In genomic region chr6:4163733-4164132, GRCm38 (mm10) we compare ENCODE assay signal across 26 mouse cellular contexts.
DNase-seq lines count a peak whose midpoint lies in the region; ATAC-seq and TF ChIP-seq lines count a peak whose summit lies in the region.
"Had no signal": no experiment of that assay in that cellular context is flagged by ENCODE, and none has a peak within 500 bp of the region (broad histone marks: within the 10 kb centered on the region; RNA-seq: fewer than 3 reads in every experiment).

No protein-coding gene starts in this region.

- in situ Hi-C loops in CH12.LX (cut with MboI; ENCODE audit: low pct_ligation_motif_present, low pct_unique_long_range_greater_than_20kb, low sequenced_read_pairs) = no loop called here

- peak overlapping the region; percentile 3; the same call in 1 of the 2 replicates for H3K4me2 ChIP-seq in CH12.LX (ENCODE audit: insufficient read depth, low read depth, poor library complexity, severe bottlenecking)
- no peak overlapping the region for H3K4me2 ChIP-seq in forebrain, embryonic 15.5 days (replicated peaks)
- H3K4me2 ChIP-seq: forebrain, embryonic 13.5 days; heart, embryonic 13.5 days; hindbrain, embryonic 13.5 days; intestine, embryonic 15.5 days had no signal

- no peaks in the 10 kb centered on the region for H3K79me2 ChIP-seq in CH12.LX (replicated peaks; ENCODE audit: control insufficient read depth, extremely low read depth, insufficient read depth, poor library complexity, severe bottlenecking)

- no peak overlapping the region for H3K9ac ChIP-seq in CH12.LX (ENCODE audit: insufficient read depth, low read depth)
- H3K9ac ChIP-seq in forebrain, embryonic 15.5 days (replicated peaks) = no peak overlapping the region
- H3K9ac ChIP-seq: forebrain, embryonic 13.5 days; forebrain, postnatal 0 days; heart, embryonic 13.5 days; hindbrain, embryonic 13.5 days; intestine, embryonic 15.5 days had no signal

- H3K36me3 ChIP-seq in CH12.LX (replicated peaks in 1 of 2; ENCODE audit: control insufficient read depth in 1 of 2, insufficient read depth in 1 of 2, low read length in 1 of 2) = no peaks in the 10 kb centered on the region
- H3K36me3 ChIP-seq in heart, embryonic 10.5 days = no peaks in the 10 kb centered on the region
- H3K36me3 ChIP-seq in forebrain, embryonic 15.5 days = no peaks in the 10 kb centered on the region
- H3K36me3 ChIP-seq: forebrain, embryonic 10.5 days; G1E; heart, embryonic 13.5 days; hindbrain, embryonic 10.5 days; hindbrain, embryonic 13.5 days; intestine, embryonic 15.5 days had no signal

- no peak for TF ChIP-seq EP300 in CH12.LX (IDR thresholded peaks at IDR 0.05; ENCODE audit: low read length)

- peaks cover 4 to 6% of the 10 kb centered on the region in 2 experiments for H3K4me1 ChIP-seq in CH12.LX (ENCODE audit: control insufficient read depth in 1 of 2, insufficient read depth in 2 of 2)
- H3K4me1 ChIP-seq in heart, embryonic 10.5 days = no peaks in the 10 kb centered on the region
- no peaks in the 10 kb centered on the region for H3K4me1 ChIP-seq in forebrain, embryonic 15.5 days
- H3K4me1 ChIP-seq: forebrain, embryonic 10.5 days; heart, embryonic 13.5 days; hindbrain, embryonic 10.5 days; hindbrain, embryonic 13.5 days; intestine, embryonic 15.5 days had no signal

- no peaks in the 10 kb centered on the region for H3K9me3 ChIP-seq in CH12.LX (replicated peaks; ENCODE audit: low read length)
- no peaks in the 10 kb centered on the region for H3K9me3 ChIP-seq in heart, embryonic 10.5 days
- H3K9me3 ChIP-seq in forebrain, embryonic 15.5 days = no peaks in the 10 kb centered on the region
- H3K9me3 ChIP-seq: forebrain, embryonic 10.5 days; forebrain, embryonic 13.5 days; G1E; heart, embryonic 13.5 days; hindbrain, embryonic 13.5 days; intestine, embryonic 15.5 days had no signal

- H3K27ac ChIP-seq in CH12.LX (ENCODE audit: insufficient read depth, low read depth) = no peak overlapping the region
- no peak overlapping the region for H3K27ac ChIP-seq in heart, embryonic 10.5 days
- no peak overlapping the region for H3K27ac ChIP-seq in forebrain, embryonic 15.5 days (replicated peaks)
- H3K27ac ChIP-seq: forebrain, embryonic 10.5 days; forebrain, embryonic 13.5 days; gastrocnemius, adult 2 months; heart, embryonic 13.5 days; hindbrain, embryonic 10.5 days; hindbrain, embryonic 13.5 days; intestine, embryonic 15.5 days had no signal

- no peaks in the 10 kb centered on the region for H3K27me3 ChIP-seq in CH12.LX (replicated peaks)
- H3K27me3 ChIP-seq in heart, embryonic 10.5 days (ENCODE audit: insufficient read depth, poor library complexity, severe bottlenecking) = no peaks in the 10 kb centered on the region
- H3K27me3 ChIP-seq in forebrain, embryonic 15.5 days = no peaks in the 10 kb centered on the region
- H3K27me3 ChIP-seq: forebrain, embryonic 13.5 days; heart, embryonic 13.5 days; hindbrain, embryonic 13.5 days; intestine, embryonic 15.5 days had no signal

- WGBS in heart, embryonic 10.5 days = 37% methylated on average over 1 of the region's 1 CpGs
- WGBS in forebrain, embryonic 15.5 days = 69% methylated on average over 1 of the region's 1 CpGs

- TF ChIP-seq POLR2A in CH12.LX (IDR thresholded peaks at IDR 0.05; ENCODE audit: low read depth, low read length) = no peak

- peak; percentile 30 for ATAC-seq in megakaryocyte, adult 5-6 weeks (ENCODE audit: poor library complexity, severe bottlenecking)
- no peak for ATAC-seq in forebrain, embryonic 15.5 days (replicated peaks)
- ATAC-seq: forebrain, embryonic 13.5 days; forebrain, postnatal 0 days; hindbrain, embryonic 16.5 days; intestine, embryonic 15.5 days had no signal

- H3K4me3 ChIP-seq in CH12.LX (replicated peaks in 1 of 3; ENCODE audit: low read depth in 2 of 3, low read length in 2 of 3, poor library complexity in 1 of 3) = no peak overlapping the region
- H3K4me3 ChIP-seq in heart, embryonic 10.5 days = no peak overlapping the region
- H3K4me3 ChIP-seq in forebrain, embryonic 15.5 days = no peak overlapping the region
- H3K4me3 ChIP-seq: forebrain, embryonic 10.5 days; forebrain, embryonic 13.5 days; gastrocnemius, adult 2 months; heart, embryonic 13.5 days; hindbrain, embryonic 10.5 days; hindbrain, embryonic 13.5 days; intestine, embryonic 15.5 days had no signal

- dilution Hi-C loops in CH12.LX (cut with MboI; ENCODE audit: extremely low pct_ligation_motif_present, extremely low pct_unique_long_range_greater_than_20kb, low sequenced_read_pairs) = no loop called here

- TF ChIP-seq CTCF in CH12.LX (conservative IDR thresholded peaks at IDR 0.05 in 1 of 2, IDR thresholded peaks at IDR 0.05 in 1 of 2; ENCODE audit: low read depth in 2 of 2, low read length in 2 of 2) = no peak

- peak; percentile 27 for DNase-seq in 3134 (ENCODE audit: extremely low read depth, insufficient read length, low spot score)
- peak; percentile 0 for DNase-seq in CH12.LX (ENCODE audit: extremely low read depth)
- DNase-seq in natural killer cell, adult 2 months (ENCODE audit: low spot score in 2 of 2) = peak; percentile 2 to 29
- DNase-seq in heart, embryonic 10.5 days (ENCODE audit: low spot score) = no peak
- DNase-seq in testis, postnatal 10 days (ENCODE audit: low spot score) = no peak
- DNase-seq: adrenal gland, adult 2 months; adrenal gland, postnatal 14 days; cerebellum, adult 11 months; cerebellum, adult 8-10 months; cerebellum, postnatal 10 days; cerebellum, postnatal 36 days; forebrain, postnatal 0 days; gastrocnemius, adult 2 months; gastrocnemius, postnatal 14 days; heart, adult 18-20 months; heart, postnatal 14 days had no signal

- no peak for TF ChIP-seq RAD21 in CH12.LX (IDR thresholded peaks at IDR 0.05; ENCODE audit: low read depth, low read length)

TF ChIP-seq in CH12.LX, 34 proteins besides CTCF, POLR2A, EP300 and RAD21:
- TF ChIP-seq JUND (conservative IDR thresholded peaks at IDR 0.05; ENCODE audit: low read depth, low read length) (no peak), UBTF (IDR thresholded peaks at IDR 0.05; ENCODE audit: low read depth, low read length) (no peak), KAT2A (IDR thresholded peaks at IDR 0.05; ENCODE audit: insufficient replicate concordance, low read length) (no peak), BHLHE40 (IDR thresholded peaks at IDR 0.05; ENCODE audit: low read depth, low read length) (no peak), MAX (IDR thresholded peaks at IDR 0.05; ENCODE audit: low read length) (no peak)

Comparison
In these comparisons a context has a peak if more than half of its experiments do, and no peak if none do; other contexts are left out.
1. DNase-seq: peak in 3134 (single experiment), CH12.LX (single experiment) and natural killer cell, adult 2 months (2 of 2); none in heart, embryonic 10.5 days (single experiment) and testis, postnatal 10 days (single experiment).